Mouse (Mus musculus): ENCODE measurements around the gene Fnbp1. TPM values are rescaled to one million over a fixed set of nuclear protein-coding genes. Genes with fewer than 3 reads are reported as not detected.

Gene Fnbp1
- polyA plus RNA-seq, 1 experiment = 126 TPM

DNA sequence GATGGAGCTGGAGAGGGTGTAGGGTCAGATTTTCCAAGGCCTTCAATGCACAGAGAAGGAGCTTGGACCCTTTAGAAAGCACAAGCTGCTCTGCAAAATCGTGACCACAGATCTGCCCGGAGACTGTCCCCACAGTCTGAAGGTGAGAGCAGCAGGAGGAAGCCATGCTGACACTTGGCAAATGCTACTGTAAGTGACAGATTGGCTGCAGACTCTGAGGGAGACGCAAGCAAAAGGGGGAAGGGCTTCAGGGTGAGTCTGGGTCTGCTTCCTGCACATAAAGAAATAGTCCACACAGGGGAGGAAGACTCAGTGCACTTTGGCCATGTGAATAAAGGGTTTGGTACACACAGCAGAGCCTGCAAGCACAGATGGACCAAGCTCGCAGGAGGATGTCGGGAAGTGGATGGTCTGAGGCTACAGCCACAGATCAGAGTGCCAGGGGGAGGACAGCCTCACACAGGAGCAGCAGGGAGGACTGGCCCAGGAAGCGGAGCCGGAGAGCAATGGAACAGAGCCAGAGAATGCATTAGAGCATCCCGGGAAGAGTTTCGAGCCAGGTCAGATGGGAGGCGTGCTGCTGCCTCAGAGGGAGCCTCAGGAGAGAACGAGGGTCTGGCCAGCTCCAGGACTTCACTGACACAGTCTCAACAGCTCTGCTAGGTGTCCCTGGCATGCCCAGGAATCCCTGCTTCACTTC lies 35.0 kb downstream of the Fnbp1 start:
- TF ChIP-seq CTCF (IDR thresholded peaks at IDR 0.05; ENCODE audit: extremely low read depth, insufficient read depth, low read length) = no peak
- no peak for TF ChIP-seq POLR2A (IDR thresholded peaks at IDR 0.05; ENCODE audit: extremely low read depth, insufficient read depth, low read length)
- Histone ChIP-seq H3K27ac (ENCODE audit: insufficient read depth, low read length) (peak overlapping the region; percentile 42; the same call in 1 of the 2 replicates), H3K4me1 (ENCODE audit: control insufficient read depth, insufficient read depth, low read length) (peaks cover 13% of the 10 kb centered on the region), H3K4me3 (ENCODE audit: insufficient read depth, low read length) (no peak overlapping the region)

DNA sequence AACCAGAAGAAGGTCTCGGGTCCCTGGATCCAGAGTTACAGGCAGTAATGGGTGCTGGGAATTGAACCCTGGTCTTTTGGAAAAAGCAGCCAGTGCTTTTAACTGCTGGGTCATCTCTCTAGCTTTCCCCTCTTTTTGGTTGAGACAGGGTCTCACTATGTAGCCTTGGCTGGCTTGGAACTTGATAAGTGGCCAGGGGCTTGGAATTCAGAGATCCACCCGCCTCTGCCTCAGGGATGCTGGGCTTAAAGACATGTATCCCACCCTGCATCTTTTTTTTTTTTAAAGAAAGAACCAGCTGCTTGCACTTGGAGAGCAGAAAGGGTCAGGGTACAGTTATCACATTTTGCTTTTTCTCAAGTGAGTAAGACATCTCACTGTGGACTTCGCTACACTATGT lies 35.8 kb downstream of the Fnbp1 start:
- Histone ChIP-seq H3K4me3 (ENCODE audit: insufficient read depth, low read length) (no peak overlapping the region), H3K27ac (ENCODE audit: insufficient read depth, low read length) (no peak overlapping the region), H3K4me1 (ENCODE audit: control insufficient read depth, insufficient read depth, low read length) (peaks cover 11% of the 10 kb centered on the region)
- TF ChIP-seq CTCF (IDR thresholded peaks at IDR 0.05; ENCODE audit: extremely low read depth, insufficient read depth, low read length) (no peak), POLR2A (IDR thresholded peaks at IDR 0.05; ENCODE audit: extremely low read depth, insufficient read depth, low read length) (no peak)

DNA sequence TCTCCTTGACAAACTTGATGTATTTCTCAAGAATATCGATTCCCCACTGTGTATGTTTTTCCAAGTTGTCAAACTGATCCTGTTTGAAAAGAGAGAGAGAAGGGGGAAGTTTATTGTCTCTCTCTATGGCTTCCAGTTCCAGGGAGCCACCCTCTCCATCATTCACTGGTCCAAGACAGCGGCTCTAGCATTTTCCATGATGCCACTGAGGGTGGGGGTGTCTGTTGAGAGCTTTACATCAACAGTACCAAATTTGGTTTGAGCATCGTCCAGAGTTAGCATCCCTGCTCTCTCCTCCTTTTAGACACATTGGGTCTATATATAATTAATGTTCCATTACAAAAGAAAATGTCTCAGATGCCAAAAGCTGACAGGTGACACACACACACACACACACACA lies 36.5 kb downstream of the Fnbp1 start:
- no peak for TF ChIP-seq CTCF (IDR thresholded peaks at IDR 0.05; ENCODE audit: extremely low read depth, insufficient read depth, low read length)
- no peak for TF ChIP-seq POLR2A (IDR thresholded peaks at IDR 0.05; ENCODE audit: extremely low read depth, insufficient read depth, low read length)
- Histone ChIP-seq H3K4me1 (ENCODE audit: control insufficient read depth, insufficient read depth, low read length) (peaks cover 11% of the 10 kb centered on the region), H3K27ac (ENCODE audit: insufficient read depth, low read length) (no peak overlapping the region), H3K4me3 (ENCODE audit: insufficient read depth, low read length) (no peak overlapping the region)

DNA sequence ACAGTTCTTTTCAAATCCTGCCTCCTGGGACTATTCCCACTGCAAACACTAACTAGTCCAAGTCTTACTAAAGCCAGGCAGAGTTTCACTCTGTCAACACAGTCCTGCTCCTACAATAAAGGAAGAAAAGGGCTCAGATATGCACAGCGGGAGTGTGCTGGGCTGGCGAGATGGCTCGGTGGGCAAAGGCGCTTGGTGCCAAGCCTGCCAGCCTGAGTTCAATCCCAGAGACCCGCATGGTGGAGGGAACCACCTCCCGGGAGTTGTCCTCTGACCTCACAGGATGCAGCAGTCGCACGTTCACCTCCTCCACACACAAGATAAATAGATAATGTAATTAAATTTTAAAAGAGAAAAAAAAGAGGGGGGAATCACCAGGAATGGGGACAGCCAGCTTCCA lies 38.5 kb downstream of the Fnbp1 start:
- Histone ChIP-seq H3K4me1 (ENCODE audit: control insufficient read depth, insufficient read depth, low read length) (0 out of 2 replicates have a peak, but pooled peaks cover 8% of the 10 kb centered on the region), H3K27ac (ENCODE audit: insufficient read depth, low read length) (no peak overlapping the region), H3K4me3 (ENCODE audit: insufficient read depth, low read length) (no peak overlapping the region)
- no peak for TF ChIP-seq POLR2A (IDR thresholded peaks at IDR 0.05; ENCODE audit: extremely low read depth, insufficient read depth, low read length)
- no peak for TF ChIP-seq CTCF (IDR thresholded peaks at IDR 0.05; ENCODE audit: extremely low read depth, insufficient read depth, low read length)

DNA sequence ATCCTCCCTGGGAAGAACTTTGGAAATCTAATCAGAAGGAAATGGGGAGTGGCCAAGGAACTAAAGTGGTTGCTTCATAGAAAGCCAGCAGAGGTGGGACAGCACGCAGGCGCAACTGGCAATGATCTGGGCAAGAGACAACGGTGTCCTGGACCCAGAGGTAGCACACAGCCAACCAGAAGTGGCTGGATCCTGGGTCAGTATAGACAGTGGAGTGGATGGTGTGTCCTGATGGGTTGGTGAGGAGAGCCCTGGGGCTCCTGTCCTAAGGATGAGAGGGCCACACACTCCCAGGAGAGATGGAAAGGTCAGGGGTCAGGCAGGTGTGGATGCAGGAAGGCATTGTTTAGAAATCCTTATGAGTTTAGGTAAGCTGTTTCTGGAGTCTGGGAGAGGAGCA lies 40.5 kb downstream of the Fnbp1 start:
- Histone ChIP-seq H3K4me1 (ENCODE audit: control insufficient read depth, insufficient read depth, low read length) (no peaks in the 10 kb centered on the region), H3K27ac (ENCODE audit: insufficient read depth, low read length) (no peak overlapping the region), H3K4me3 (ENCODE audit: insufficient read depth, low read length) (no peak overlapping the region)
- no peak for TF ChIP-seq POLR2A (IDR thresholded peaks at IDR 0.05; ENCODE audit: extremely low read depth, insufficient read depth, low read length)

DNA sequence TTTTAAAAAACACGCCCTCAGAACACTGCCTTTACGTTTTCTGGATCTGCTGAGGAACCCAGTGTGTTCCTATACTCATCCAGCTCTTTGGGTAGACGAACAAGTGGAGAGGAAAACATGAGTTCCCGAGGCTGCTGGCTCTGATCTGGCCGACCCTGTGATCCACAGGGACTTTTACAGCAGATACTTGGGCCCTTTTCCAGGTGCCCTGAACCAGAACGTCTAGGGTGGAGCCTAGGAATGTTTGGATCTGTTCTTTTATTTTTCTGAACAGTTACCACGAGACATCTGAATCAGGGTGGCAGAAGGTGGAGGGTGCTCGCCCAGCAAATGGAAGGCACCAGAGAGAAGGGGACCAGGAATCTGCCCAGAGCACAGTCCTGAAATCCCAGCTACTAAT lies 42.7 kb downstream of the Fnbp1 start:
- H3K27ac ChIP-seq (ENCODE audit: insufficient read depth, low read length) = no peak overlapping the region
- no peak overlapping the region for H3K4me3 ChIP-seq (ENCODE audit: insufficient read depth, low read length)
- TF ChIP-seq POLR2A (IDR thresholded peaks at IDR 0.05; ENCODE audit: extremely low read depth, insufficient read depth, low read length) (no peak), CTCF (IDR thresholded peaks at IDR 0.05; ENCODE audit: extremely low read depth, insufficient read depth, low read length) (no peak)
- H3K4me1 ChIP-seq (ENCODE audit: control insufficient read depth, insufficient read depth, low read length) = no peaks in the 10 kb centered on the region

DNA sequence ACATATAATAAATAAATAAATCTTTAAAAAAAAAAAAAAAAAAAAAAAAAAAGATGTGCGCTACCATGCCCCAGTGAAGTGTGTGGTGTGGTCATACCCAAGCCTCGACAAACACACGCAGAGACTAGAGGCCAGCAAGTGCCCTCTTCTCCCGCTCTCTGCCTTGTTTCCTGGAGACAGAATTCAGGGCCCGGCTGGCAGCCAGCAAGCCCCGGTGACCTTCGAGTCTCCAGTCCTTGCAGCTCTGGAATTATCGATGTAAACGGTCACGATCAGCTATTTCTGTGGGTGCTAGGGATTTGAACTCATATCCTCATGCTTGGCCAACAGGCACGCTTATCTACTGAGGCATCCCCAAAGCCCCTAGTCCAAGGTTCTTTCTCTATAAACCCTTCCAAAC lies 43.2 kb downstream of the Fnbp1 start:
- Histone ChIP-seq H3K4me3 (ENCODE audit: insufficient read depth, low read length) (no peak overlapping the region), H3K27ac (ENCODE audit: insufficient read depth, low read length) (no peak overlapping the region), H3K4me1 (ENCODE audit: control insufficient read depth, insufficient read depth, low read length) (no peaks in the 10 kb centered on the region)
- TF ChIP-seq POLR2A (IDR thresholded peaks at IDR 0.05; ENCODE audit: extremely low read depth, insufficient read depth, low read length) (no peak), CTCF (IDR thresholded peaks at IDR 0.05; ENCODE audit: extremely low read depth, insufficient read depth, low read length) (no peak)

DNA sequence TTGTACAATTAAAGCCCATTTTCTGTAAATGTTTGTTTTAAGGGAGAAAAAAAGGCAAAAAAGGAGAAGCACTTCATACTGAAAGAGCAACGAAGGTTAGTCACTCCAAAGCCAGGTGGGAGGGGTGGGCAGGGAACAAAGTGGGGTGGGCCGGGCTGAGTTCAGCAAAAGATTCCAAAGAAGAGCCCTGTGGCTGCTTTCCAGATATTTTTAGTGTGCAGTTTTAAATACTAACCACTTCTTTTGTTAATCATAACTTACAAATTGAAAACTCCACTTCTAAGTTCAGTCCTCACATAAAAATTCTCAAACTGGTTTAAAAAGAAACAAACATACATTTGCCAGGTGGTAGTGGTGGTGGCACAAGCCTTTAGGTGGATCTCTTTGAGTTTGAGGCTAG lies 44.5 kb downstream of the Fnbp1 start:
- Histone ChIP-seq H3K4me1 (ENCODE audit: control insufficient read depth, insufficient read depth, low read length) (no peaks in the 10 kb centered on the region), H3K27ac (ENCODE audit: insufficient read depth, low read length) (no peak overlapping the region), H3K4me3 (ENCODE audit: insufficient read depth, low read length) (no peak overlapping the region)
- TF ChIP-seq CTCF (IDR thresholded peaks at IDR 0.05; ENCODE audit: extremely low read depth, insufficient read depth, low read length) = no peak
- no peak for TF ChIP-seq POLR2A (IDR thresholded peaks at IDR 0.05; ENCODE audit: extremely low read depth, insufficient read depth, low read length)

DNA sequence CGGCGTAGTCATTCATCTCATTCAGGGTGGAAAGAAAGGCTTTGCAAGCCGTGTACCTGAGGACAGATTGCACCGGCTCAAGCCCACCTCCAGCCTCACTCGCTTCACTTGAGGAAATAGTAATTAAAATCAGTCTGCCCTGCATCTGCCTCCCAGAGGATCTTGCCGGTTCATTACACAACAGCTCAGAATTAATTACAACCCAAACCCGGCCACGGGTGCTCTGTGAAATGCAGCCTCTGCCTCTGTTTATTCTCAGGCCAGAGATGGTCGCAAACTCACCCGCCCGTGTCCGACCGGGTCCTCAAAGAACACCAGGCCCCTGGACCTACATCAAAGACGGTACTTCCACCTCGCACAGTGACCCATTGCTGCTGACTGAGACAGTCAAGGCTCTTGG lies 45.7 kb downstream of the Fnbp1 start:
- TF ChIP-seq POLR2A (IDR thresholded peaks at IDR 0.05; ENCODE audit: extremely low read depth, insufficient read depth, low read length) = no peak
- no peak for TF ChIP-seq CTCF (IDR thresholded peaks at IDR 0.05; ENCODE audit: extremely low read depth, insufficient read depth, low read length)
- no peak overlapping the region for H3K4me3 ChIP-seq (ENCODE audit: insufficient read depth, low read length)
- H3K27ac ChIP-seq (ENCODE audit: insufficient read depth, low read length) = no peak overlapping the region
- H3K4me1 ChIP-seq (ENCODE audit: control insufficient read depth, insufficient read depth, low read length) = no peaks in the 10 kb centered on the region

DNA sequence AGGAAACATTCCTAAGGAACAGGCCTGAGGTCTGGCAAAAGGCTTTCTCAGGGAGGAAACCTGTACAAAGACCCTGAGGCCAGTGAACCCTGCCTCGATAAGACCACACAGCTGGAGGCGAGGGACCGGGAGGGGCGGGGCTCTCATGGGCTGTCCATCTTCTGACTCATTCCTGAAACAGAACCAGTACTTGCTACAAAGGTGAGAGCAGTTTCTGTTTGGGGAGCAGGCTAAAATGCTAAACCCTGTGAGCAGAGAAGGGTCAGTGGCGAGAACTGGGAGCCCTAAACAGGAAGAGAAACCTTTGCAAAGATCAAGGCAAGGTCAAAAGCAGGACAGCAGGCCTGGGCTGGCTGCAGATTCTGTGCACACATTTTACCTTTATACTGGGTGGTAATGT lies 47.2 kb downstream of the Fnbp1 start:
- Histone ChIP-seq H3K27ac (ENCODE audit: insufficient read depth, low read length) (no peak overlapping the region), H3K4me3 (ENCODE audit: insufficient read depth, low read length) (no peak overlapping the region), H3K4me1 (ENCODE audit: control insufficient read depth, insufficient read depth, low read length) (no peaks in the 10 kb centered on the region)
- TF ChIP-seq POLR2A (IDR thresholded peaks at IDR 0.05; ENCODE audit: extremely low read depth, insufficient read depth, low read length) (no peak), CTCF (IDR thresholded peaks at IDR 0.05; ENCODE audit: extremely low read depth, insufficient read depth, low read length) (no peak)

All from cortical plate, adult 2 months (tissue).